Mouse (Mus musculus): ENCODE measurements around the gene Tmem266. TPM values are rescaled to one million over a fixed set of nuclear protein-coding genes. Genes with fewer than 3 reads are reported as not detected.

Gene Tmem266
- total RNA-seq (2021) = 1 to 10 TPM; 5.8 to 6.1 TPM
- long read RNA-seq, experiment 1, partial matches to known transcripts = 0 of 2 reads
- long read RNA-seq, experiment 1, other reads (novel, unspliced or antisense) = 1 of 2 reads
- long read RNA-seq, experiment 2 = 0 reads

- H3K27ac ChIP-seq = peak within 1 kb of the TSS; percentile 93
- no peak for TF ChIP-seq CTCF (conservative IDR thresholded peaks at IDR 0.05)
- H3K4me3 ChIP-seq = peak within 1 kb of the TSS; percentile 86
- DNase-seq (ENCODE audit: low spot score in 2 of 2) = peak; percentile 64 to 77
Observed at GRCm38 (mm10) chr9:55326515-55327233, at the start of gene Tmem266, which contains the start of gene Nrg4. Gene Tmem266 (plus strand): TSS chr9:55326913. Gene Nrg4 (minus strand): TSS chr9:55326844.

- TF ChIP-seq CTCF (conservative IDR thresholded peaks at IDR 0.05) = no peak
- H3K27ac ChIP-seq = no peak overlapping the region
- H3K4me3 ChIP-seq = no peak overlapping the region
- DNase-seq (ENCODE audit: low spot score in 2 of 2) = no peak
Observed at GRCm38 (mm10) chr9:55277562-55277961, 49.2 kb upstream of the Tmem266 start.

- no peak for TF ChIP-seq CTCF (conservative IDR thresholded peaks at IDR 0.05)
- Histone ChIP-seq H3K4me3 (no peak overlapping the region), H3K27ac (no peak overlapping the region)
- DNase-seq (ENCODE audit: low spot score in 2 of 2) = no peak
Observed at GRCm38 (mm10) chr9:55279114-55279825, 47.4 kb upstream of the Tmem266 start.

DNA sequence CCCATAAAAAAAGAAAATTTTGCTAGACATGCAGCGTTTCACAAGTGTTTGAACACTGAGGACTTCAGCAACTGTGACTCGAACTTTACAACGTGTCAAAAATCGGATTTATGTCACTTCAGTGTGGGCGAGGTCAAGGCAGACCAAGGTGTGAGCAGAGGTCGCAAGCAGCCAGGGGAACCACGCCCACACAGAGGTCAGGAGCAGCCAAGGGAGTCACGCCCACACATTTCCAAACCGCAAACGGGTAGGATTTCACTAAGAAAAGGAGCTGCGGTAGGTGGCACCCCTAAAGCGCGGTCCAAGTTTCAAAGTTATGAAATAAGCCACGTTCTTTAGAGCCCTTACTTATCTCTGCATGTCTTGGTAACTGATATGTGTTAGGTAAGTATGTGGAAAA, 43.2 kb upstream of the Tmem266 start:
- no peak for DNase-seq (ENCODE audit: low spot score in 2 of 2)
- Histone ChIP-seq H3K27ac (no peak overlapping the region), H3K4me3 (no peak overlapping the region)
- TF ChIP-seq CTCF (conservative IDR thresholded peaks at IDR 0.05) = no peak

DNA sequence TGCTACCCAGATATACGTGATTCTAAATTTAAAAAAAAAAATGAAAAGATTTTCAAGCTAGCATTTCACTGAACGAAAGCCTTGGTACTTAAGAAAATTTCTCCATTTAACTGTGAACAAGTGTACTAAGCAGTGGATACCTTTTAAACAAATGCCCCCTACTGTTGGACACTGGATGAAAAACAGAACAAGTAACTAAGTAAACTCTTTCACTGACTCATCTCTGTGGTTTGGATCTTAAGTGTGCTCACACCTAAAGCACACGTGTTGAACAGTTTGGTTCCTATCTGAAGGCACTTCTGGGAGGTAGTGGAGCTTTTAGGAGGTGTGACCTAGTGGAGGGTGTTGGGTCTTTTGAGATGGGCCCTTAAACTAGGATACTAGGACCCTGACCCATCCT, 41.5 kb upstream of the Tmem266 start:
- TF ChIP-seq CTCF (conservative IDR thresholded peaks at IDR 0.05) = peak; percentile 46
- H3K4me3 ChIP-seq = no peak overlapping the region
- no peak overlapping the region for H3K27ac ChIP-seq
- DNase-seq (ENCODE audit: low spot score in 2 of 2) = no peak

DNA sequence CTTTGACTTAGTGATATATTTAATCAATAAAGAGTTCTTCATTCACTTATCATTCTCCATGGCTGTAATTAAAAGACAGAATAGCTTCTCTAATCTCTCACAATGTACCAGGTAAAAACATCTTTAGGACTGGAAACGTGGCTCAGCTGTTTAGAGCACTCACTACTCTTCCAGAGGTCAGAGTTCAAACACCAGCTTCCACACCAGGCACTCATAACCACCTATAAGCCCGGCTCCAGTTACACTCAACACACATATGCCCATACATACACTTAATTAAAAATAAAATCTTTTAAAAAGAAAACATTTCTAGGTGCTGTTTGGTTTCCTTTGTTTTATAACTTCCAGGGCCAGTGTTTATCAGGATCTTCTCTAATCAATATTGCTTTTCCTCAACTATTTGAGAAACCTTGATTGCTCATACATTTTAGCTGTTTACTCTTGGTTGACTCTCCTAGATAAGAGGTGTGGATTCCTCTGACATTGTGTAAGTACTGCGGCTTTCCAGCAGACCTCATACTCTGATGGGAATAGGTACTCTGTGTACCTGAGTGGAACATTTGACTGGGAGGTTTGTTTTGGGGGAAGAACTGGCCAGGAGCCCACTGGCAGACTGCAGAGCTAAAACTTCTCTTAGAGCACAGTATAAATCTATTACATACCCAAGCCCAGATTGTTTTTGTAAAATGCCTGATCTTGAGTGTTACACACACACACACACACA, 37.1 kb upstream of the Tmem266 start:
- DNase-seq (ENCODE audit: low spot score in 2 of 2) = no peak
- Histone ChIP-seq H3K4me3 (no peak overlapping the region), H3K27ac (no peak overlapping the region)
- TF ChIP-seq CTCF (conservative IDR thresholded peaks at IDR 0.05) = no peak

- no peak overlapping the region for H3K27ac ChIP-seq
- no peak for TF ChIP-seq CTCF (conservative IDR thresholded peaks at IDR 0.05)
- no peak for DNase-seq (ENCODE audit: low spot score in 2 of 2)
- H3K4me3 ChIP-seq = no peak overlapping the region
Observed at GRCm38 (mm10) chr9:55291966-55292365, 34.7 kb upstream of the Tmem266 start.

DNA sequence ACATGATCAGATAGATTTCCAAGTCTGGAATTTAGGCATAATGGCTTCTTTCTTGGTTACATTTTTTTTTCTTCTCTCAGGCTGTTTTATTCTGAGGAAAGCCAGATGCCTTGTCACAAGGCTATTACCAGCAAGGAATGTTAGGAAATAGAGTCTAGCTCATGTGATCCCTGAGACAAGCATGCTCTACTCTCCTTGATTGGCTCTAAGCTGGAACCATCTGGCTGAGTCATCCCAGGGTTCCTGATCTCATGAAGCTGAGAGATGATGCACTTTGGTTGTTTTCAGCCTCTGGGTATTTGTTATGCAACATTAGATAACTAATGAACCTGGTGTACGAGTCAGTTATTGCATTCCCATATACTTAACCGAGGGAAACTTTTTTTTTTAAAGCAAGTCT, 30.5 kb upstream of the Tmem266 start:
- Histone ChIP-seq H3K27ac (no peak overlapping the region), H3K4me3 (no peak overlapping the region)
- no peak for TF ChIP-seq CTCF (conservative IDR thresholded peaks at IDR 0.05)
- no peak for DNase-seq (ENCODE audit: low spot score in 2 of 2)

GRCm38 (mm10) chr9:55307066-55307465, 19.6 kb upstream of the Tmem266 start:
- no peak for TF ChIP-seq CTCF (conservative IDR thresholded peaks at IDR 0.05)
- DNase-seq (ENCODE audit: low spot score in 2 of 2) = no peak
- Histone ChIP-seq H3K27ac (no peak overlapping the region), H3K4me3 (no peak overlapping the region)

- no peak overlapping the region for H3K27ac ChIP-seq
- no peak for TF ChIP-seq CTCF (conservative IDR thresholded peaks at IDR 0.05)
- H3K4me3 ChIP-seq = no peak overlapping the region
- no peak for DNase-seq (ENCODE audit: low spot score in 2 of 2)
Observed at GRCm38 (mm10) chr9:55307557-55307956, 19.2 kb upstream of the Tmem266 start.

- no peak for DNase-seq (ENCODE audit: low spot score in 2 of 2)
- no peak overlapping the region for H3K27ac ChIP-seq
- TF ChIP-seq CTCF (conservative IDR thresholded peaks at IDR 0.05) = no peak
- no peak overlapping the region for H3K4me3 ChIP-seq
Observed at GRCm38 (mm10) chr9:55308455-55308854, 18.3 kb upstream of the Tmem266 start.

DNA sequence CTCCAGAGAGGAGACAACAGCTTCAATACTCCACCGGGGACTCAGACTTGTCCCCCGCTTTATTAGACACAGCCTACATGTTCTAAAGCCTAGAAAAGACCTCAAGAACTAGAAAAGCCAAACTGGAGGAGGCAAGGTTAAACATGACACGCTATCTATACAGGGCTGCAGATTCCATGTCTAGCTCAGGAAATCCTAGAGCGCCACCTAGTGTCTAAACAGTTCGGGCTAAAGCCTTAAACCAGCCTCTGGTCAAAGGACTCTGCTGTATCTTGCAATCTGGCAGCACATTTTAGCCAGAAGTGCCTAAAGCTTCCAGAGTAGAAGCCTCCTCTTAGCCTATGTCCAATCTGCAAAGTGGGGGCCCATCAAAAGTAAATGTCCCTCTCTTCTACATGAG, 15.2 kb upstream of the Tmem266 start:
- peak; percentile 63 to 86 for DNase-seq (ENCODE audit: low spot score in 2 of 2)
- peak; percentile 93 for TF ChIP-seq CTCF (conservative IDR thresholded peaks at IDR 0.05)

More for the DNA sequence above, 15.2 kb upstream of the Tmem266 start:
- Histone ChIP-seq H3K27ac (no peak overlapping the region), H3K4me3 (no peak overlapping the region)

Data from layer of hippocampus, adult 2 months (tissue).